Mouse (Mus musculus) heart, adult 9 months (tissue): ENCODE results near the gene Rpl27.
"Not testable (repeated sequence)": the region's sequence is repeated elsewhere in the genome, so short reads cannot be mapped to it uniquely, and the experiment has no call there.

Experiments
- DNase-seq, 2 experiments: peaks; one replicate each; pipeline ENCODE4 v3.0.0; 2022; ENCODE audit warnings: low spot score in 2 of 2

Gene Rpl27

DNA sequence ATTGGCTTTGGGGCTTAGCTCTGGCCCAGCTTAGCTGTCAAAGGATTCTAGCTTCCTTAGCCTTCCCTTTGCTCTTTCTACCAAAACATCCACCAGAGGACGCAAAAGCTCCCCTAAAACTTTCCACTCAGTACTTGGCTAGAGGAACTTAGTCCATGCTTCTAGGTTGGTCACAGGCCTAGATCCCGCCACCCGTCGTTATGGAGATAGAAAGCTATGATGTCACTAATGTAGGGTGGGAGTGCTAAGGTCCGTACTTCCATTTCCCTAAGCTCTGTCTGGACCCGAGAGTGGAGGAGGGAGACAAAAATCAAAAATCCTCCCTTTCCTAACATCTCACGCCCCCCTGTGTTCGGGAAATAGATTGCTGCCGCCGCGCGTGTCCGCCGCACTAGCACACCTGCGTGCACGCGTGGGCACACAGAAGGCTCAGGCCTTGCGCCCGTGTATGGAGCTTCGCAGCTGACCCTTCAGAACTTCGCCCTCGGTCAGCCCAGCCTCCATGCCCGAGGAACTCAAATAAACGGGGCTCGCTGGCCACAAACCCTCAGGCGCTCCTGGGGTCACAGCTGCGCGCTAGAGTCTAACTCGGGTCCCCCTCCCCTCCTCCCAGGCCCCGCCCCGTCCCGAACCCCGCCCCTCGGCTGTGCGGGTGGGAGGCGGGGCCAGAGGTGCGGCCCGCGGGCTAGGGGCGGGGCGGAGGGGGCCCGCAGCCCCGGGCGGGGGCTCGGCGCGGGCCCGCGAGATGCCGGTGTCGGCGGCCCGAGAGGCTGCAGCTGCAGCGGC, 25.6 kb downstream of the Rpl27 start:
- DNase-seq: peak; percentile 70 to 73

DNA sequence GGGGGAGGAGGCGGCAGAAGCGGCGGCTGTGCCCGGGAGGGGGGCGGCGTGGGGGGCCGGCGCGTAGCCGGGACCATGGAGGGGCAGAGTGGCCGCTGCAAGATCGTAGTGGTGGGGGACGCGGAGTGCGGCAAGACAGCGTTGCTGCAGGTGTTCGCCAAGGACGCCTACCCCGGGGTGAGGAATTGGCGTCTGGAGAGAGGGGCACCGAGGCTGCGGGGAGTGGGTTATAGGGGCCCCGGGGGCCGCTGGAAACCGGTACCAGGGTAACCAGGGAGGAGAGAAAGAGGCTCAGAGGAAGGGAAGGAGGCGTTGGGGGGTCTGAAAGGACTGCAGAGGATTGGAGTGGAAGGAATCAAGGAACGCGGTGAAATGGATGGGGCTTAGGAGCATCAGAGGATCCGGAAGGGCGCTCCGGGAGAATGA, 26.2 kb downstream of the Rpl27 start:
- peak in 1 of 2 experiments; percentile 40 for DNase-seq

DNA sequence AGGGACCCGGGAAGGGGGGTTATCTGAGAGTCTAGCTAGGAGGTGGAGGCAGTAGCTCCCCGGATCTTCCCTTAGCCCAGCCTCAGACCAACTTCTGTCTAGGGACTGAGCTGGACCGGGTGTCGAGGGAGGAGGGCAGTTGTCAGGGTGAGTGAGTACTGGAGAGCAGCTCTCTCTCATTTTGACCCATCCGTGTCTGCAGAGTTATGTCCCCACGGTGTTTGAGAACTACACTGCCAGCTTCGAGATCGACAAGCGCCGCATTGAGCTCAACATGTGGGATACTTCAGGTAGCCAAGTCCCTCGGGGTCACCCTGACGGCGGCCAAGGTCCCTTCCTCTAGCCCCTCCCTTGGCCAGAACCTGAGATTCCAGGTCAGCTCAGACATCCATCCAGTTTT, 26.6 kb downstream of the Rpl27 start:
- no peak for DNase-seq

GRCm38 (mm10) chr11:101469155-101469554, 27.1 kb downstream of the Rpl27 start:
- DNase-seq: no peak

DNA sequence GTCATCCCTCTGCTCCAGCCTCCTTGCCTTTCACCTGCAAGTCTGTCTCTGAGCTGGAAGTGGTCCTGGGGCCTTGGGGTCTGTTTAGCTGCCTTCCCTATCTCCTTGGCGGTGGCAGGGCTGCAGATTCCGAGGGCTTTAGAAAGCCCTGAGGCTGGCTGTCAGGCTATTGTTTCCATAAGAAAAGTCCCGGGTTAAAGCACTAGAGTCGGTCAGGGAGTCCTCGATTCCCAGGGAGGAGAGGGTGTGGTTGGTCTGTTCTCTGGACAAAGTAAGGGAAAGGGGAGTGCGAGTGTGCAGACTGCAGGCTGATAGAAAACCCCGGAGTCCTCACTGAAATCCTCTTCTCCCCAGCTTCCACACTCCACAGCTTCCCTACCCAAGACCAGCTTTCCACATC, 28.1 kb downstream of the Rpl27 start:
- no peak for DNase-seq

DNA sequence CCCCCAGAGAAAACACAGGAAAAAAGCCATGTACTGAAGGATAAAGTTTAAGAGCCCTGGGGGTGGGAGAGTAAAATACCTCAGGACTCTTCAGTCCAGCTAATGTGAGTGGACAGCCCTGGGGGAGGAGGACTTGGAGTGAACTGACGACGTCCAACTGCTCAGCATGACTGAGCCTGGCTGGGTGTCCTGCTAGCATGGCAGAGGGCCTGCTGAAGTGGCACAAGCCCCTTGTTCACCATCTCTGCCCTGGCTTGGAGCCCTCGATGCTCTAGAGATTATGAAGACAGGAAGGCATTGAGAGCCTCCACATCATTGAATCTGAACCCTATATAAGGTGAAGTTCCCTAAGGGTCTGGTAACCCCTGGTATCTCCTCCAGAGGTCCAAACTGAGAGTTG, 29.8 kb downstream of the Rpl27 start:
- no peak for DNase-seq

- DNase-seq: no peak
Measured at GRCm38 (mm10) chr11:101472336-101472735, 30.2 kb downstream of the Rpl27 start.

DNA sequence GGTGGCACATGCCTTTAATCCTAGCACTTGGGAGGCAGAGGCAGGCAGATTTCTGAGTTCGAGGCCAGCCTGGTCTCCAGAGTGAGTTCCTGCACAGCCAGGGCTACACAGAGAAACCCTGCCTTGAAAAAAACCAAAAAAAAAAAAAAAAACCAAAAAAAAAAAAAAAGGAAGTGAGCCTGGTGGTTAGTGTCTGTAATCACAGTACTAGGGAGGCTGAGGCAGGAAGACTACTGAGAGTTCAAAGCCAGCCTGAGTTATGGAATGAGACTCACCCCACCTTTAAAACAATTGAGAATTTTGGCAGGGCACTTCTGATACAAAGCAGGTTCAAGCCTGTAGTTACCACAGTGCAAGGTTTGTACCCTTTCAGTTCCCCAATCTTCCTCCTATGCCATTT, 31.6 kb downstream of the Rpl27 start:
- not testable (repeated sequence) for DNase-seq

DNA sequence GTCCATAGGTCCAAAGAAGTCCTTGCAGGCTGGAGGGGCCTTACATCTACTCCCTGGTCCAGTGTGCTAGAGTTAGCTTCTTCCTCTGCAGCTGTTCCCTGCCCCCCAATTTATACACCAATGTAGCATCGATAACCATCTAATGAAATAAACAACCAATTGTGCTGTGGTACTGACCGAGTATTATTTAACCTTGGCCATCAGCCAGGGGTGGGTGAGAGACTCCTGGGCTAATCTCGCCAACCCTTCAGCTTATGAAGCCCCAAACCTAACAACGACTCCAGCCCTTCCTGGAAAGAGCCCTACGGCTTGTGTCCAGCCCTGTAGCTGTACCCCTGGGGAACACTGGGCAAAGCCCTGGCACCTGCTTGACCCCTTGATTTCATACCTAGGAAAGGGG, 32.2 kb downstream of the Rpl27 start:
- DNase-seq: no peak

DNA sequence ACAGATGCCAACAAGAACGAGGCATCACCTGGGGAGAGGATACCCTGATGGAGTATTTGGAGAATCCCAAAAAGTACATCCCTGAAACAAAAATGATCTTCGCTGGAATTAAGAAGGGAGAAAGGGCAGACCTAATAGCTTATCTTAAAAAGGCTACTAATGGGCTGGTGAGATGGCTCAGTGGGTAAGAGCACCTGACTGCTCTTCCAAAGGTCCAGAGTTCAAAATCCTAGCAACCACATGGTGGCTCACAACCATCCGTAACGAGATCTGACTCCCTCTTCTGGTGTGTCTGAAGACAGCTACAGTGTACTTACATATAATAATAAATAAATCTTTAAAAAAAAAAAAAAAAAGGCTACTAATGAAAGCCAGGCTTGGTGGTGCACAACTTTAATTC, 34.3 kb downstream of the Rpl27 start:
- not testable (repeated sequence) for DNase-seq

- DNase-seq: no peak
Measured at GRCm38 (mm10) chr11:101477194-101477551, 35.1 kb downstream of the Rpl27 start.

DNA sequence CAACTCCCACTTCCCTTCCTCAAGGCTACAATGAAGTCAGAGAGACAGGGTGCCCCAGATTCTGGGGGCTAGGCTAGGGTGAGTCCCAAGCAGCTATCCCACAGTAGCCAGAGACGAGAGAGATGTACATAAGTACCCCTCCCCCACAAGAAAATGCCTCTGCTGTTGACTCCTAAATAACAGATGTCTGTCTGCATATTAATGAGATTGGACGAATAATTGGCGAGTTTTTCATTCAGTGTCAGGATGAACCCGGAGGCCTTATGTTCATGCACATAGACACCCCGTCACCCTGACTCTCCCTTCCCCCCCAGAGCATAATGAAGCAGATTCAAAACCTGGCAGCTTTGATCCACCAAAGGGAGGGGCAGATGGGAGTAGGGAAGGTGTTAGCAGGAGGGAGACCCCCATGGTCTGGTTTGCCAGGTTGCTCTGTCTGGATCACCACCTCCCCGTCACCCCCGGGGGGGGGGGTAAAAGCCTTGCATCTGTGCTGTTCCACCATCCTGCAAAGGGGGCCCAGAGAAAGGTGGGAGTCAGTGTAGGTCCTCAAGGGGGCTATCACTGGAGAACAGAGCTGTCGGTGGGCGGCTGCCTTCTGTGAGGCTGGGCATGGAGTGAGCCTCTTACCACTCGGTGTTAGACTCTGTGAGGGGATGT, 35.6 kb downstream of the Rpl27 start:
- DNase-seq: no peak

DNA sequence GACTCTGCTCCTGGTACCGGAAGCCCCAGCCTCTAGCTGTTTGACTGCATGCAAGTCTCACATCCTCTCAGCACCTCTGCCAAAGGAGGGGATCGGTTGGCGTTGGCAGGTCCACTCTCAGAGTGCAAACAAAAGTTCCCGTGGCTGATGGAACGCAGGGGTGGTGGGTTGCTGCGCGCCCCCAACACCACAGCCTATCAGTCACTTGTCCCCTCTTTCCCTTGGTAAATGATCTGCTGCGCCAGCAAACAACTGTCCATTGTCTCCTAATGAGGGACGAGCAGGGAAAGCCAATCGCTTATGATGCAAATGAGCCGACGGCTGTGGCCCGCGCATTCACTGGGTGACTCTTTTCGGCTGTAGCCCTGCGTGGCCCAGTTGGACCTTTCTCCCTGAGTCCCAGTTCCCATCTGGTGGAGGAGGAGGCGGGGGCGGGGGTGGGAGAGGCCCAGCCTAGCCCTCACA, 37.1 kb downstream of the Rpl27 start:
- DNase-seq: no peak

- DNase-seq: no peak
Measured at GRCm38 (mm10) chr11:101480912-101481311, 38.8 kb downstream of the Rpl27 start.

DNA sequence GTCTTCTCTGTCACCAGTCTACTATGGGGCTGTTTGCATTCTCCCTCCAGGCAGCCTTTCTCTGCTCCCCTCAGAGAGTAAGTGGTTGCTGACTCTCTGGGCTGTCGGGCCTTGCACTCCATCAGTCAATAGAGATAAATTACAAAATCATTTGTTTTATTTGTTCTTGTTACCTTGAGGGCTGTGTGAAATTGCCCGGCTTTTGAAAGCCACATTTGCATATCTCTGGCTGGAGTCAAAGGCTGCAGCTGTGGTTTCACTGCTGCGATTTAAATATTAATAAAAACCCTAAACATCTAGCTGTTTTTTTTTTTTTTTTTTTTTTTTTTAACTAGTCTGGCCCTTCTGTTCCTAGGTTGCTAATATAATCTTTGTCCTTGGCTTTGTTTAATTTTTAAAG, 41.7 kb downstream of the Rpl27 start:
- no peak for DNase-seq

- DNase-seq: no peak
Measured at GRCm38 (mm10) chr11:101484245-101484644, 42.1 kb downstream of the Rpl27 start.

- no peak for DNase-seq
Measured at GRCm38 (mm10) chr11:101484814-101485213, 42.7 kb downstream of the Rpl27 start.

DNA sequence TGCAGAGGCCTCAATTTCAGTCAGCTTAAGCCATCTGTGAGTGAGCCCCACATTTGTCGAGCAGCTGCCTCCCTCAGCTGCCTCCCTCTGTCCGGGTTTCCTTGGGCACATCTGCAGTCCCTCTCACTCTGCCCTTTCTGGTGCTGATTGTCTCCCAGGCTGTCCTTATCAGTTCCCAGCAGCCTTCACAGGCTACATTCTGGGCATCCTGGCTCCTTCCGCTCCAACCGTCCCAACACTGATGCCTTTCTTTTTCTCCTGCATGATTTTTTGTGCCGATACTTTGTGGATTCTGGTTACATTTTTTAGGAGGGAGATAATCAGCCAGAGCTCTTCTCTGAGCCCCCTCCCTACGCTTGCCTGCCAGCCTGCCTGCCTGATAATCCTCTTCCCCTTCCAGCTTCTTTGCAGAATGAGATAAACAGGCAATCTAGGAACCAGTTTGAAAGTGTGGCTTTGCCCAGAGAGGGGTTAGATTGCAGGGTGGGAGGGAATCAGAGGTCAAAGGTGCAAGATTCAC, 43.5 kb downstream of the Rpl27 start:
- no peak for DNase-seq

DNA sequence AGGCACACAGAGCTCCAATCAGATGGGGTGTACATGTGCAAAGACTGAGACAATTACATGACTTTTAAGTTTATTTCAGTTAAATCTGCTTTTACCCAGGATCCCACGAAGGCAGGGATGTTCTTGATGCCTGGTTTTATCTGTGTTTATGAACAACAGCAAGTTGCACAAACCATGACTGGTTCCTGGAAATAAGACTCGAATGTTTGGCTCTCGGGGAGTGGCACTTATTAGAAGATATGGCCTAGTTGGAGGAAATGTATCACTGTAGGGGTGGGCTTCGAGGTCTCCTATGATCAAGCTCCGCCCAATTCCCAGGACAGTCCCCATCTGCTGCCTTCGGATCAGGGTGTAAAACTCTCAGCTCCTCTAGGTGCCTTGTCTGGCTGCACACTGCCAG, 44.0 kb downstream of the Rpl27 start:
- no peak for DNase-seq
